Comparison of ENCODE assay signal across 22 mouse cellular contexts in genomic region chr2:118629276-118629675, GRCm38 (mm10). TPM values are rescaled to one million over a fixed set of nuclear protein-coding genes. Genes with fewer than 3 reads are reported as not detected.
"Had no signal": no experiment of that assay in that cellular context is flagged by ENCODE, and none has a peak within 500 bp of the region (broad histone marks: within the 10 kb centered on the region; RNA-seq: fewer than 3 reads in every experiment).

No protein-coding gene starts in this region.

- H3K27ac ChIP-seq: kidney, postnatal 0 days; left cerebral cortex, adult 2 months; limb, embryonic 12.5 days; limb, embryonic 15.5 days; liver, embryonic 14.5 days; macrophage; midbrain, embryonic 12.5 days; midbrain, embryonic 15.5 days; neural tube, embryonic 12.5 days; neural tube, embryonic 15.5 days had no signal

- H3K4me3 ChIP-seq: left cerebral cortex, adult 2 months; limb, embryonic 12.5 days; limb, embryonic 15.5 days; midbrain, embryonic 12.5 days; midbrain, embryonic 15.5 days; neural tube, embryonic 12.5 days; neural tube, embryonic 15.5 days had no signal

- DNase-seq: kidney, adult 2 months; kidney, postnatal 36 days; left cerebral cortex, postnatal 4 days; liver, postnatal 0 days; lung, embryonic 14.5 days; retina, postnatal 1 day; thymus, adult 2 months; thymus, postnatal 14 days; thymus, postnatal 4 days had no signal

- ATAC-seq: intestine, postnatal 0 days; liver, postnatal 0 days; lung, postnatal 0 days; midbrain, embryonic 15.5 days had no signal

RNA-seq across cellular contexts. Expression of gene Pak6, which starts 33.8 kb away (rescaled TPM):
- total RNA-seq: megakaryocyte, adult 5-6 weeks had no signal
